Comparison of ENCODE assay signal across 10 mouse cellular contexts in the genomic region with DNA sequence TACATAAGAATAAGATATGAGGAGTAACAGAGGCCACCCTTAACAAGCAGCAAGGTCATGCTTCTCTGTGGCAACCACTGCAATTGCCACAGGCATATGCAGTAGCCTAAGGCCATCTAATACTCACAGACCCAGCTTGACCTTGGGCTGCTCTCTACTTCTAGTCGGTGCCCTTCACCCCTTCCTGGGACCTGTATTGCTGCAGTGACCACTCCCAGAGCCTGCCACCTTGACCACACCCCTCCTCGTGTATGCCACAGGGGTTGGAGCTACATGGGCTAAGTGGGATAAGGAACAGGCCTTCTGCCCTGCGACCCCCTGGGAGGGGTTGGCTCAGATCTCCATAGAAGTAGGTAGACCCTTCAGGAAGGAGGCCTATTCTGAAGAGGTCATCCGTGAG. TPM values are rescaled to one million over a fixed set of nuclear protein-coding genes. Genes with fewer than 3 reads are reported as not detected.
A peak's percentile ranks its signal among the peaks of the same experiment; 100 is the strongest.
DNase-seq lines count a peak whose midpoint lies in the region; ATAC-seq and TF ChIP-seq lines count a peak whose summit lies in the region.
"Had no signal": no experiment of that assay in that cellular context is flagged by ENCODE, and none has a peak within 500 bp of the region (broad histone marks: within the 10 kb centered on the region; RNA-seq: fewer than 3 reads in every experiment).

No protein-coding gene starts in this region.

- no peaks in the 10 kb centered on the region for H3K27me3 ChIP-seq in heart, adult 2 months (ENCODE audit: control insufficient read depth, insufficient read depth, low read length)
- no peaks in the 10 kb centered on the region for H3K27me3 ChIP-seq in liver, postnatal 0 days (ENCODE audit: insufficient read depth, low read length)
- no peaks in the 10 kb centered on the region for H3K27me3 ChIP-seq in heart, embryonic 15.5 days
- H3K27me3 ChIP-seq: forebrain, embryonic 12.5 days; neural tube, embryonic 13.5 days had no signal

- no peak for TF ChIP-seq POLR2A in heart, adult 2 months (IDR thresholded peaks at IDR 0.05; ENCODE audit: insufficient read depth, low read depth, low read length)

- peak overlapping the region; percentile 21; the same call in 1 of the 2 replicates for H3K9ac ChIP-seq in heart, adult 2 months (ENCODE audit: low read depth, low read length)
- H3K9ac ChIP-seq in liver, postnatal 0 days (replicated peaks): peak overlapping the region; percentile 61
- H3K9ac ChIP-seq in heart, embryonic 15.5 days: no peak overlapping the region; the same call in 1 of the 2 replicates
- H3K9ac ChIP-seq: forebrain, embryonic 12.5 days had no signal

- ATAC-seq in liver, postnatal 0 days: peak; percentile 20; the same call in 1 of the 2 replicates
- no peak for ATAC-seq in heart, embryonic 15.5 days (replicated peaks; ENCODE audit: insufficient number of reproducible peaks, insufficient read depth, low FRiP score, low read depth)

- no peaks in the 10 kb centered on the region for H3K36me3 ChIP-seq in heart, adult 2 months (ENCODE audit: control insufficient read depth, insufficient read depth, low read length)
- no peaks in the 10 kb centered on the region for H3K36me3 ChIP-seq in liver, postnatal 0 days (replicated peaks; ENCODE audit: insufficient read depth, low read length)
- H3K36me3 ChIP-seq in heart, embryonic 15.5 days: no peaks in the 10 kb centered on the region
- H3K36me3 ChIP-seq: forebrain, embryonic 12.5 days; neural tube, embryonic 13.5 days had no signal

- H3K79me2 ChIP-seq in heart, adult 2 months (replicated peaks; ENCODE audit: control insufficient read depth, insufficient read depth, low read length): no peaks in the 10 kb centered on the region; the same call in 1 of the 2 replicates

- peak overlapping the region; percentile 67 for H3K4me2 ChIP-seq in liver, postnatal 0 days (ENCODE audit: low read depth, low read length)
- H3K4me2 ChIP-seq in heart, embryonic 15.5 days: peak overlapping the region; percentile 58
- H3K4me2 ChIP-seq: forebrain, embryonic 12.5 days; neural tube, embryonic 13.5 days had no signal

- intact Hi-C loops in heart, adult 2 months (cut with DNase I): loop anchor here (2.0 kb wide), 1 partner anchor 18 kb away; no protein-coding TSS in a partner anchor

- TF ChIP-seq EP300 in heart, adult 2 months (IDR thresholded peaks at IDR 0.05; ENCODE audit: insufficient read depth, low read depth, low read length): no peak
- TF ChIP-seq EP300 in liver, postnatal 0 days (IDR thresholded peaks at IDR 0.05; ENCODE audit: low read depth): no peak

- 59% methylated on average over 4 of the region's 4 CpGs for WGBS in heart, adult 2 months
- WGBS in liver, postnatal 0 days (ENCODE audit: insufficient replicate concordance): 49% methylated on average over 4 of the region's 4 CpGs
- 69% methylated on average over 4 of the region's 4 CpGs for WGBS in heart, embryonic 15.5 days

- TF ChIP-seq CTCF in heart, adult 2 months (IDR thresholded peaks at IDR 0.05): no peak
- TF ChIP-seq CTCF in liver, postnatal 0 days (IDR thresholded peaks at IDR 0.05; ENCODE audit: low read depth): no peak

- H3K4me3 ChIP-seq in heart, adult 2 months: peak overlapping the region; percentile 29
- 0 out of 2 replicates have a peak overlapping the region, but pooled peaks have one; percentile 15 for H3K4me3 ChIP-seq in liver, postnatal 0 days (ENCODE audit: low read depth, low read length)
- peak overlapping the region; percentile 38 for H3K4me3 ChIP-seq in heart, embryonic 15.5 days
- H3K4me3 ChIP-seq: forebrain, embryonic 12.5 days; neural tube, embryonic 13.5 days had no signal

- H3K4me1 ChIP-seq in heart, adult 2 months (ENCODE audit: control insufficient read depth, insufficient read depth, low read length): peaks cover 18% of the 10 kb centered on the region
- peaks cover 43% of the 10 kb centered on the region for H3K4me1 ChIP-seq in liver, postnatal 0 days (ENCODE audit: insufficient read depth)
- H3K4me1 ChIP-seq in heart, embryonic 15.5 days (replicated peaks): peaks cover 39% of the 10 kb centered on the region
- H3K4me1 ChIP-seq: forebrain, embryonic 12.5 days had no signal

- DNase-seq in heart, adult 2 months: peak in 1 of 2 experiments; percentile 42
- no peak for DNase-seq in heart, postnatal 4 days
- DNase-seq in liver, postnatal 0 days: no peak
- DNase-seq in liver: no peak
- DNase-seq in ES-CJ7 (ENCODE audit: low read depth, low spot score): peak; percentile 19
- no peak for DNase-seq in embryo, embryonic 10.5 days (ENCODE audit: low spot score)
- no peak for DNase-seq in layer of hippocampus, postnatal 36 days

- no peaks in the 10 kb centered on the region for H3K9me3 ChIP-seq in liver, postnatal 0 days (ENCODE audit: low read length)
- H3K9me3 ChIP-seq in heart, embryonic 15.5 days (replicated peaks): no peaks in the 10 kb centered on the region
- H3K9me3 ChIP-seq: forebrain, embryonic 12.5 days; neural tube, embryonic 13.5 days had no signal

- H3K27ac ChIP-seq in heart, adult 2 months: peak overlapping the region; percentile 97
- H3K27ac ChIP-seq in liver, postnatal 0 days (ENCODE audit: low read depth): peak overlapping the region; percentile 98
- H3K27ac ChIP-seq in heart, embryonic 15.5 days: peak overlapping the region; percentile 97
- H3K27ac ChIP-seq: forebrain, embryonic 12.5 days had no signal

RNA-seq across cellular contexts. Expression of a gene that starts 52.5 kb away (rescaled TPM):
- 10 to 100 TPM; 43.8 to 52.9 TPM for total RNA-seq in heart, adult 2 months (2021)
- polyA plus RNA-seq in heart, adult 2 months (2012; rRNA removed): 37.4 and 51.5 TPM in 2 replicates
- 10 to 100 TPM; 43.6 to 45.3 TPM for total RNA-seq in heart, postnatal 4 days (2021)
- 13.9 and 14.7 TPM in 2 replicates for polyA plus RNA-seq in liver, postnatal 0 days (2015; fragmentation: Nextera tagmentation; extraction: Ambion mirVana)
- 10.2 and 10.8 TPM in 2 replicates for polyA plus RNA-seq in heart, embryonic 15.5 days (2015; fragmentation: Nextera tagmentation; extraction: Ambion mirVana)
- 10 to 100 TPM; 75.6 to 79.0 TPM for total RNA-seq in layer of hippocampus, postnatal 36 days (2021)

RNA-seq across cellular contexts. Expression of a gene that starts 55.3 kb away (rescaled TPM):
- total RNA-seq in heart, adult 2 months (2021): 100 to 1,000 TPM; 209 to 232 TPM
- 286 and 366 TPM in 2 replicates for polyA plus RNA-seq in heart, adult 2 months (2012; rRNA removed)
- 100 to 1,000 TPM; 242 to 263 TPM for total RNA-seq in heart, postnatal 4 days (2021)
- polyA plus RNA-seq in liver, postnatal 0 days (2015; fragmentation: Nextera tagmentation; extraction: Ambion mirVana): 154 and 171 TPM in 2 replicates
- 54.2 and 67.6 TPM in 2 replicates for polyA plus RNA-seq in heart, embryonic 15.5 days (2015; fragmentation: Nextera tagmentation; extraction: Ambion mirVana)
- 100 to 1,000 TPM; 207 to 225 TPM for total RNA-seq in layer of hippocampus, postnatal 36 days (2021)
